Mouse (Mus musculus) thymus, adult 2 months (tissue): Measurements from ENCODE around the gene Myo3a.
"Not testable (repeated sequence)": the region's sequence is repeated elsewhere in the genome, so short reads cannot be mapped to it uniquely, and the experiment has no call there.

Source experiments
- CTCF ChIP-seq: fragments of 200-500 bp; IDR thresholded peaks from 2 replicates; pipeline ENCODE4 v1.5.1; 2012; ENCODE audit warnings: mild to moderate bottlenecking, control low read depth, low read length, moderate library complexity, borderline replicate concordance; ENCODE audit not compliant: control insufficient read depth, poor library complexity, insufficient read depth; ENCODE audit errors: extremely low read depth
- POLR2A ChIP-seq: fragments of 200-500 bp; IDR thresholded peaks from 2 replicates; pipeline ENCODE4 v1.6.1; 2012; ENCODE audit warnings: mild to moderate bottlenecking, low read length, control low read depth, moderate library complexity; ENCODE audit not compliant: control insufficient read depth, poor library complexity, insufficient read depth; ENCODE audit errors: extremely low read depth

- TF ChIP-seq CTCF, POLR2A: not testable (repeated sequence)
These were observed 362.3 kb downstream of the Myo3a start for GRCm38 (mm10) chr2:22589382-22590205.
